Mouse (Mus musculus): ENCODE results near the gene Tmtc2.

DNA sequence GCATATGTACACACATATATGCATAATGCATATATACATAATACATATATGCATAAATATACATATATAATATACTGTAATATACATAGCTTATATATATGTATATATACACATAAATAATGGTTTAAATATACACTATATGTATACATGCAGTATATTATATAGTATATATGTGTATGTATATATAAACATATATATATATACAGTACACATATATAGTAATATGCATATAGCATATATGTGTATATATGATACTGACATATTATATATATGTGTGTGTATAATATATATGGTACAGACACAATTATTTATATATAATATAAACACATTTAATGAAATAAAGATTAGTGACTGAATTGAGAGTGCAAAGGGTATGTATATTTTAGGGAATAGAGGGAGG is 420.5 kb downstream of the Tmtc2 start:
- TF ChIP-seq TAL1 (IDR thresholded peaks at IDR 0.05; ENCODE audit: low read length) (no peak), GATA1 (IDR thresholded peaks at IDR 0.05; ENCODE audit: low read length) (no peak)
